Mouse (Mus musculus) megakaryocyte, embryonic 14.5 days (primary cell): ENCODE data around the gene Nrk.

ENCODE experiments used
- FLI1 ChIP-seq: IDR thresholded peaks from 2 replicates; pipeline ENCODE4 v1.6.1; 2012; ENCODE audit warnings: low read length, inconsistent platforms, mixed read lengths
- GATA1 ChIP-seq: IDR thresholded peaks from 3 replicates; pipeline ENCODE4 v1.6.1; 2012; ENCODE audit warnings: mixed read lengths, low read length, inconsistent platforms, borderline replicate concordance

- TF ChIP-seq FLI1 (no peak), GATA1 (no peak)
These were observed 516 bp downstream of the Nrk start for GRCm38 (mm10) chrX:138914777-138915114.
